In genomic region chr17:47545861-47546331, GRCm38 (mm10) we compare ENCODE assay signal across 10 mouse cellular contexts. TPM values are rescaled to one million over a fixed set of nuclear protein-coding genes. Genes with fewer than 3 reads are reported as not detected.
DNase-seq lines count a peak whose midpoint lies in the region; ATAC-seq and TF ChIP-seq lines count a peak whose summit lies in the region.
"Had no signal": no experiment of that assay in that cellular context is flagged by ENCODE, and none has a peak within 500 bp of the region (broad histone marks: within the 10 kb centered on the region; RNA-seq: fewer than 3 reads in every experiment).

No protein-coding gene starts in this region.

- H3K4me1 ChIP-seq in liver, embryonic 12.5 days, result peaks cover 31% of the 10 kb centered on the region
- H3K4me1 ChIP-seq in neural tube, embryonic 14.5 days (ENCODE audit: control insufficient read depth, insufficient read depth, low read length), result no peaks in the 10 kb centered on the region
- peaks cover 30% of the 10 kb centered on the region for H3K4me1 ChIP-seq in liver, postnatal 0 days (ENCODE audit: insufficient read depth)

- no peak for TF ChIP-seq CTCF in liver, postnatal 0 days (IDR thresholded peaks at IDR 0.05; ENCODE audit: low read depth)

- no peak overlapping the region for H3K4me3 ChIP-seq in liver, embryonic 12.5 days
- H3K4me3 ChIP-seq in neural tube, embryonic 14.5 days (ENCODE audit: low read depth, low read length), result no peak overlapping the region
- H3K4me3 ChIP-seq in liver, postnatal 0 days (ENCODE audit: low read depth, low read length), result no peak overlapping the region
- H3K4me3 ChIP-seq: heart, embryonic 13.5 days had no signal

- H3K36me3 ChIP-seq in liver, embryonic 12.5 days, result no peaks in the 10 kb centered on the region
- H3K36me3 ChIP-seq in neural tube, embryonic 14.5 days (ENCODE audit: control insufficient read depth, insufficient read depth, low read length), result no peaks in the 10 kb centered on the region
- H3K36me3 ChIP-seq in liver, postnatal 0 days (replicated peaks; ENCODE audit: insufficient read depth, low read length), result peaks cover 3% of the 10 kb centered on the region; the same call in 1 of the 2 replicates
- H3K36me3 ChIP-seq: heart, embryonic 13.5 days had no signal

- 0 out of 2 replicates have a peak overlapping the region, but pooled peaks have one; percentile 12 for H3K27ac ChIP-seq in liver, embryonic 12.5 days
- no peak overlapping the region for H3K27ac ChIP-seq in neural tube, embryonic 14.5 days (ENCODE audit: low read depth, low read length)
- no peak overlapping the region for H3K27ac ChIP-seq in liver, postnatal 0 days (ENCODE audit: low read depth)
- H3K27ac ChIP-seq: heart, embryonic 13.5 days had no signal

- no peak overlapping the region for H3K4me2 ChIP-seq in liver, embryonic 12.5 days
- H3K4me2 ChIP-seq in neural tube, embryonic 14.5 days (ENCODE audit: low read depth, low read length), result no peak overlapping the region
- H3K4me2 ChIP-seq in liver, postnatal 0 days (ENCODE audit: low read depth, low read length), result no peak overlapping the region
- H3K4me2 ChIP-seq: heart, embryonic 13.5 days had no signal

- intact Hi-C loops in heart, postnatal 36 days (cut with DNase I), result no loop called here

- no peak for ATAC-seq in liver, embryonic 12.5 days
- ATAC-seq in neural tube, embryonic 14.5 days (ENCODE audit: low read depth), result 0 out of 2 replicates have a peak, but pooled peaks have one; percentile 41
- ATAC-seq in liver, postnatal 0 days, result no peak

- no peak for DNase-seq in liver
- DNase-seq in adrenal gland, adult 2 months, result peak; percentile 87
- peak; percentile 17 to 41 for DNase-seq in frontal cortex, postnatal 14 days (ENCODE audit: low spot score in 2 of 2)
- no peak for DNase-seq in ovary, adult 18-20 months (ENCODE audit: low spot score)
- no peak for DNase-seq in liver, postnatal 0 days
- DNase-seq in heart, postnatal 36 days, result no peak
- DNase-seq: kidney, postnatal 25 days had no signal

- WGBS in liver, embryonic 12.5 days (ENCODE audit: insufficient replicate concordance), result 86% methylated on average over 17 of the region's 17 CpGs
- 59% methylated on average over 17 of the region's 17 CpGs for WGBS in neural tube, embryonic 14.5 days
- 90% methylated on average over 17 of the region's 17 CpGs for WGBS in liver, postnatal 0 days (ENCODE audit: insufficient replicate concordance)

- TF ChIP-seq EP300 in liver, postnatal 0 days (IDR thresholded peaks at IDR 0.05; ENCODE audit: low read depth), result no peak

- H3K27me3 ChIP-seq in liver, embryonic 12.5 days (replicated peaks), result no peaks in the 10 kb centered on the region
- no peaks in the 10 kb centered on the region for H3K27me3 ChIP-seq in neural tube, embryonic 14.5 days (ENCODE audit: control insufficient read depth, insufficient read depth, low read length)
- H3K27me3 ChIP-seq in liver, postnatal 0 days (ENCODE audit: insufficient read depth, low read length), result no peaks in the 10 kb centered on the region
- H3K27me3 ChIP-seq: heart, embryonic 13.5 days had no signal

- no peaks in the 10 kb centered on the region for H3K9me3 ChIP-seq in liver, embryonic 12.5 days (replicated peaks)
- H3K9me3 ChIP-seq in neural tube, embryonic 14.5 days (ENCODE audit: control insufficient read depth, low read length), result no peaks in the 10 kb centered on the region
- no peaks in the 10 kb centered on the region for H3K9me3 ChIP-seq in liver, postnatal 0 days (ENCODE audit: low read length)
- H3K9me3 ChIP-seq: heart, embryonic 13.5 days had no signal

- H3K9ac ChIP-seq in liver, embryonic 12.5 days, result no peak overlapping the region
- no peak overlapping the region for H3K9ac ChIP-seq in neural tube, embryonic 14.5 days (replicated peaks; ENCODE audit: low read depth, low read length)
- H3K9ac ChIP-seq in liver, postnatal 0 days (replicated peaks), result no peak overlapping the region
- H3K9ac ChIP-seq: heart, embryonic 13.5 days had no signal

RNA-seq across cellular contexts. Expression of gene Ccnd3, which starts 41.0 kb away (rescaled TPM):
- 546 and 555 TPM in 2 replicates for polyA plus RNA-seq in liver, embryonic 12.5 days (2016; fragmentation: Nextera tagmentation; extraction: Ambion mirVana)
- total RNA-seq in adrenal gland, adult 2 months (2021), result 100 to 1,000 TPM; 326 to 471 TPM
- polyA plus RNA-seq in adrenal gland, adult 2 months (2012; rRNA removed), result 1,307 and 1,375 TPM in 2 replicates
- polyA plus RNA-seq in neural tube, embryonic 14.5 days (2014; fragmentation: Nextera tagmentation; extraction: Ambion mirVana), result 49.1 and 72.4 TPM in 2 replicates
- polyA plus RNA-seq in liver, postnatal 0 days (2015; fragmentation: Nextera tagmentation; extraction: Ambion mirVana), result 249 and 250 TPM in 2 replicates
- 10 to 100 TPM; 79.8 to 88.7 TPM for total RNA-seq in heart, postnatal 36 days (2021)

RNA-seq across cellular contexts. Expression of gene Taf8, which starts 43.8 kb away (rescaled TPM):
- polyA plus RNA-seq in liver, embryonic 12.5 days (2016; fragmentation: Nextera tagmentation; extraction: Ambion mirVana), result 17.6 and 18.0 TPM in 2 replicates
- total RNA-seq in adrenal gland, adult 2 months (2021), result 10 to 100 TPM; 19.5 to 19.8 TPM
- polyA plus RNA-seq in adrenal gland, adult 2 months (2012; rRNA removed), result 12.5 and 15.6 TPM in 2 replicates
- polyA plus RNA-seq in neural tube, embryonic 14.5 days (2014; fragmentation: Nextera tagmentation; extraction: Ambion mirVana), result 16.4 and 17.1 TPM in 2 replicates
- 6.5 and 8.1 TPM in 2 replicates for polyA plus RNA-seq in liver, postnatal 0 days (2015; fragmentation: Nextera tagmentation; extraction: Ambion mirVana)
- 10 to 100 TPM; 12.0 to 13.6 TPM for total RNA-seq in heart, postnatal 36 days (2021)

Comparison
In these comparisons a context has a peak if more than half of its experiments do, and no peak if none do; other contexts are left out.
1. DNase-seq: peak in adrenal gland, adult 2 months (single experiment) and frontal cortex, postnatal 14 days (2 of 2); none in liver (single experiment), ovary, adult 18-20 months (single experiment), liver, postnatal 0 days (single experiment) and heart, postnatal 36 days (0 of 2).